Mouse (Mus musculus): ENCODE measurements around the gene Krtap5-3. TPM values are rescaled to one million over a fixed set of nuclear protein-coding genes. Genes with fewer than 3 reads are reported as not detected.

Gene Krtap5-3
- not detected for polyA plus RNA-seq (2015; fragmentation: Illumina TruSeq; extraction: RNeasy Lipid Tissue Mini Kit (QIAGEN cat#74804); ENCODE audit: insufficient read depth, low read depth, low replicate concordance)

GRCm38 (mm10) chr7:142201064-142201463 is at the start of gene Krtap5-3:
Gene Krtap5-3 (plus strand): TSS chr7:142201364.

GRCm38 (mm10) chr7:142157013-142157412 is 44.2 kb upstream of the Krtap5-3 start, which contains the start of gene Gm29735:
Gene Gm29735 (minus strand): TSS chr7:142157113.

GRCm38 (mm10) chr7:142165639-142166038 is 35.5 kb upstream of the Krtap5-3 start, which contains the start of gene Gm4553:
Gene Gm4553 (minus strand): TSS chr7:142165739.

GRCm38 (mm10) chr7:142175905-142176304 is 25.3 kb upstream of the Krtap5-3 start, which contains the start of gene Krtap5-2:
Gene Krtap5-2 (minus strand): TSS chr7:142176005.

GRCm38 (mm10) chr7:142190289-142190688 is 10.9 kb upstream of the Krtap5-3 start, which contains the start of gene Gm10153:
Gene Gm10153 (minus strand): TSS chr7:142190389.

GRCm38 (mm10) chr7:142211559-142211958 is 10.4 kb downstream of the Krtap5-3 start, which contains the start of gene Gm7579:
Gene Gm7579 (plus strand): TSS chr7:142211859.

GRCm38 (mm10) chr7:142229871-142230270 is 28.7 kb downstream of the Krtap5-3 start, which contains the start of gene Krtap5-5:
Gene Krtap5-5 (minus strand): TSS chr7:142229971.

GRCm38 (mm10) chr7:142240978-142241377 is 39.8 kb downstream of the Krtap5-3 start, which contains the start of gene Gm40460:
Gene Gm40460 (minus strand): TSS chr7:142241078.

Other genes starting within 250 kb of the Krtap5-3 start
- 23.7 TPM for gene Mob2, start 140.3 kb upstream of the Krtap5-3 start, polyA plus RNA-seq (2015; fragmentation: Illumina TruSeq; extraction: RNeasy Lipid Tissue Mini Kit (QIAGEN cat#74804); ENCODE audit: insufficient read depth, low read depth, low replicate concordance)
- gene Dusp8, start 105.5 kb upstream of the Krtap5-3 start, polyA plus RNA-seq (2015; fragmentation: Illumina TruSeq; extraction: RNeasy Lipid Tissue Mini Kit (QIAGEN cat#74804); ENCODE audit: insufficient read depth, low read depth, low replicate concordance), result 2.1 TPM
- gene Gm45618, start 80.6 kb upstream of the Krtap5-3 start, polyA plus RNA-seq (2015; fragmentation: Illumina TruSeq; extraction: RNeasy Lipid Tissue Mini Kit (QIAGEN cat#74804); ENCODE audit: insufficient read depth, low read depth, low replicate concordance), result not detected
- gene Gm39115, start 65.3 kb upstream of the Krtap5-3 start, polyA plus RNA-seq (2015; fragmentation: Illumina TruSeq; extraction: RNeasy Lipid Tissue Mini Kit (QIAGEN cat#74804); ENCODE audit: insufficient read depth, low read depth, low replicate concordance), result not detected
- gene Gm45337, start 56.8 kb upstream of the Krtap5-3 start, polyA plus RNA-seq (2015; fragmentation: Illumina TruSeq; extraction: RNeasy Lipid Tissue Mini Kit (QIAGEN cat#74804); ENCODE audit: insufficient read depth, low read depth, low replicate concordance), result not detected
- gene Gm29735, start 44.3 kb upstream of the Krtap5-3 start, polyA plus RNA-seq (2015; fragmentation: Illumina TruSeq; extraction: RNeasy Lipid Tissue Mini Kit (QIAGEN cat#74804); ENCODE audit: insufficient read depth, low read depth, low replicate concordance), result not detected
- not detected for gene Gm4553, start 35.6 kb upstream of the Krtap5-3 start, polyA plus RNA-seq (2015; fragmentation: Illumina TruSeq; extraction: RNeasy Lipid Tissue Mini Kit (QIAGEN cat#74804); ENCODE audit: insufficient read depth, low read depth, low replicate concordance)
- gene Krtap5-2, start 25.4 kb upstream of the Krtap5-3 start, polyA plus RNA-seq (2015; fragmentation: Illumina TruSeq; extraction: RNeasy Lipid Tissue Mini Kit (QIAGEN cat#74804); ENCODE audit: insufficient read depth, low read depth, low replicate concordance), result not detected
- not detected for gene Gm10153, start 11.0 kb upstream of the Krtap5-3 start, polyA plus RNA-seq (2015; fragmentation: Illumina TruSeq; extraction: RNeasy Lipid Tissue Mini Kit (QIAGEN cat#74804); ENCODE audit: insufficient read depth, low read depth, low replicate concordance)
- gene Gm7579, start 10.5 kb downstream of the Krtap5-3 start, polyA plus RNA-seq (2015; fragmentation: Illumina TruSeq; extraction: RNeasy Lipid Tissue Mini Kit (QIAGEN cat#74804); ENCODE audit: insufficient read depth, low read depth, low replicate concordance), result not detected
- gene Krtap5-5, start 28.6 kb downstream of the Krtap5-3 start, polyA plus RNA-seq (2015; fragmentation: Illumina TruSeq; extraction: RNeasy Lipid Tissue Mini Kit (QIAGEN cat#74804); ENCODE audit: insufficient read depth, low read depth, low replicate concordance), result not detected
- not detected for gene Gm40460, start 39.7 kb downstream of the Krtap5-3 start, polyA plus RNA-seq (2015; fragmentation: Illumina TruSeq; extraction: RNeasy Lipid Tissue Mini Kit (QIAGEN cat#74804); ENCODE audit: insufficient read depth, low read depth, low replicate concordance)
- gene Gm2431, start 57.0 kb downstream of the Krtap5-3 start, polyA plus RNA-seq (2015; fragmentation: Illumina TruSeq; extraction: RNeasy Lipid Tissue Mini Kit (QIAGEN cat#74804); ENCODE audit: insufficient read depth, low read depth, low replicate concordance), result not detected
- gene Gm4559, start 73.0 kb downstream of the Krtap5-3 start, polyA plus RNA-seq (2015; fragmentation: Illumina TruSeq; extraction: RNeasy Lipid Tissue Mini Kit (QIAGEN cat#74804); ENCODE audit: insufficient read depth, low read depth, low replicate concordance), result not detected
- not detected for gene Krtap5-1, start 95.8 kb downstream of the Krtap5-3 start, polyA plus RNA-seq (2015; fragmentation: Illumina TruSeq; extraction: RNeasy Lipid Tissue Mini Kit (QIAGEN cat#74804); ENCODE audit: insufficient read depth, low read depth, low replicate concordance)
- not detected for gene Krtap5-4, start 102.2 kb downstream of the Krtap5-3 start, polyA plus RNA-seq (2015; fragmentation: Illumina TruSeq; extraction: RNeasy Lipid Tissue Mini Kit (QIAGEN cat#74804); ENCODE audit: insufficient read depth, low read depth, low replicate concordance)
- gene Ifitm10, start 172.4 kb downstream of the Krtap5-3 start, polyA plus RNA-seq (2015; fragmentation: Illumina TruSeq; extraction: RNeasy Lipid Tissue Mini Kit (QIAGEN cat#74804); ENCODE audit: insufficient read depth, low read depth, low replicate concordance), result not detected
- gene Gm49369, start 181.3 kb downstream of the Krtap5-3 start, polyA plus RNA-seq (2015; fragmentation: Illumina TruSeq; extraction: RNeasy Lipid Tissue Mini Kit (QIAGEN cat#74804); ENCODE audit: insufficient read depth, low read depth, low replicate concordance), result not detected
- gene Ctsd, start 186.7 kb downstream of the Krtap5-3 start, polyA plus RNA-seq (2015; fragmentation: Illumina TruSeq; extraction: RNeasy Lipid Tissue Mini Kit (QIAGEN cat#74804); ENCODE audit: insufficient read depth, low read depth, low replicate concordance), result 108 TPM
- not detected for gene Syt8, start 233.5 kb downstream of the Krtap5-3 start, polyA plus RNA-seq (2015; fragmentation: Illumina TruSeq; extraction: RNeasy Lipid Tissue Mini Kit (QIAGEN cat#74804); ENCODE audit: insufficient read depth, low read depth, low replicate concordance)
- not detected for gene Tnni2, start 240.4 kb downstream of the Krtap5-3 start, polyA plus RNA-seq (2015; fragmentation: Illumina TruSeq; extraction: RNeasy Lipid Tissue Mini Kit (QIAGEN cat#74804); ENCODE audit: insufficient read depth, low read depth, low replicate concordance)